ENCODE assay signal across 8 mouse cellular contexts in the genomic region with DNA sequence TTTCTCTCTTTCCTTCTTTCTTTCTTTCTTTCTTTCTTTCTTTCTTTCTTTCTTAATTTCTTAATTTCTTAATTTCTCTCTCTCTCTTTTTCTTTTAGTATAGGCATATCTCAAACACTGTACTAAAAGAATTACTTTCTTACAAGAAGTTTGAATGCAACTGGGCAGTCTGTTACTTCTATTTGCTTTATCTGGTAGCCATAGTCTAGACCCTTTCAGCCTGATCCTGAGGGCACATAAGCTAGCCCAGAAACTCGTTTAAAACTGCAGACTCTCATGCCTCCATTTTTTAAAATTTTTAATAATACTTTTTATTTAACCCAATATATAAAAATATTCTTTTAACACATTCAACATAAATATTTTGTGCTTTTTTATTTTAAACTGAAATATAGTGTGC. TPM values are rescaled to one million over a fixed set of nuclear protein-coding genes. Genes with fewer than 3 reads are reported as not detected.
A peak's percentile ranks its signal among the peaks of the same experiment; 100 is the strongest.
DNase-seq lines count a peak whose midpoint lies in the region; ATAC-seq and TF ChIP-seq lines count a peak whose summit lies in the region.

No protein-coding gene starts in this region.

- peak overlapping the region; percentile 90 for H3K9ac ChIP-seq in liver, embryonic 12.5 days
- no peak overlapping the region for H3K9ac ChIP-seq in stomach, postnatal 0 days (ENCODE audit: low read length)

- peak overlapping the region; percentile 80 for H3K4me2 ChIP-seq in liver, embryonic 12.5 days
- H3K4me2 ChIP-seq in stomach, postnatal 0 days (replicated peaks; ENCODE audit: low read depth), result 0 out of 2 replicates have a peak overlapping the region, but pooled peaks have one; percentile 11

- no peaks in the 10 kb centered on the region for H3K9me3 ChIP-seq in megakaryocyte, embryonic 14.5 days
- H3K9me3 ChIP-seq in liver, embryonic 12.5 days (replicated peaks), result no peaks in the 10 kb centered on the region
- no peaks in the 10 kb centered on the region for H3K9me3 ChIP-seq in stomach, postnatal 0 days (ENCODE audit: control insufficient read depth, low read length)

- WGBS in cerebellum, adult 2 months, result 7% methylated on average over 1 of the region's 1 CpGs
- 16% methylated on average over 1 of the region's 1 CpGs for WGBS in liver, embryonic 12.5 days (ENCODE audit: insufficient replicate concordance)
- 8% methylated on average over 1 of the region's 1 CpGs for WGBS in stomach, postnatal 0 days

- TF ChIP-seq EP300 in stomach, postnatal 0 days (optimal IDR thresholded peaks at IDR 0.05), result no peak

- H3K4me1 ChIP-seq in cerebellum, adult 2 months (ENCODE audit: control insufficient read depth, insufficient read depth, low read length), result peaks cover 14% of the 10 kb centered on the region
- H3K4me1 ChIP-seq in megakaryocyte, embryonic 14.5 days, result peaks cover 32% of the 10 kb centered on the region
- H3K4me1 ChIP-seq in liver, embryonic 12.5 days, result peaks cover 24% of the 10 kb centered on the region
- peaks cover 4% of the 10 kb centered on the region; the same call in 1 of the 2 replicates for H3K4me1 ChIP-seq in stomach, postnatal 0 days (replicated peaks; ENCODE audit: control insufficient read depth, insufficient read depth)

- peaks cover 36% of the 10 kb centered on the region for H3K36me3 ChIP-seq in megakaryocyte, embryonic 14.5 days (replicated peaks; ENCODE audit: low read length)
- H3K36me3 ChIP-seq in liver, embryonic 12.5 days, result peaks cover 36% of the 10 kb centered on the region
- H3K36me3 ChIP-seq in stomach, postnatal 0 days (ENCODE audit: control insufficient read depth, insufficient read depth, low read length), result peaks cover 19% of the 10 kb centered on the region

- no peak for DNase-seq in cerebellum, adult 2 months
- DNase-seq in cerebellum, postnatal 14 days, result no peak
- no peak for DNase-seq in stomach, postnatal 0 days (ENCODE audit: low spot score)
- DNase-seq in embryo, embryonic 11 days, result no peak

- TF ChIP-seq POLR2A in cerebellum, adult 2 months (IDR thresholded peaks at IDR 0.05; ENCODE audit: borderline replicate concordance, insufficient read depth, low read length), result no peak

- ATAC-seq in megakaryocyte, adult 5-6 weeks (ENCODE audit: poor library complexity, severe bottlenecking), result no peak
- ATAC-seq in liver, embryonic 12.5 days, result no peak
- no peak for ATAC-seq in stomach, postnatal 0 days (ENCODE audit: low FRiP score, low TSS enrichment)
- ATAC-seq in monocyte, adult 5-6 weeks (replicated peaks; ENCODE audit: insufficient number of reproducible peaks, low FRiP score, low TSS enrichment, poor library complexity, severe bottlenecking), result no peak

- no peak for TF ChIP-seq CTCF in cerebellum, adult 2 months (IDR thresholded peaks at IDR 0.05; ENCODE audit: borderline replicate concordance, insufficient read depth, low read depth, low read length)
- no peak for TF ChIP-seq CTCF in stomach, postnatal 0 days (IDR thresholded peaks at IDR 0.05; ENCODE audit: low read depth)

- no peaks in the 10 kb centered on the region for H3K27me3 ChIP-seq in cerebellum, adult 2 months (ENCODE audit: control insufficient read depth, insufficient read depth, low read length)
- H3K27me3 ChIP-seq in megakaryocyte, embryonic 14.5 days (replicated peaks), result peaks cover 5% of the 10 kb centered on the region
- peaks cover 7% of the 10 kb centered on the region for H3K27me3 ChIP-seq in liver, embryonic 12.5 days (replicated peaks)
- H3K27me3 ChIP-seq in stomach, postnatal 0 days (ENCODE audit: control insufficient read depth, insufficient read depth, low read length), result no peaks in the 10 kb centered on the region

- peak overlapping the region; percentile 89 for H3K4me3 ChIP-seq in cerebellum, adult 2 months (replicated peaks; ENCODE audit: insufficient read depth, low read depth, low read length)
- H3K4me3 ChIP-seq in megakaryocyte, embryonic 14.5 days (replicated peaks), result peak overlapping the region; percentile 96
- H3K4me3 ChIP-seq in liver, embryonic 12.5 days, result peak overlapping the region; percentile 79
- peak overlapping the region; percentile 66; the same call in 1 of the 2 replicates for H3K4me3 ChIP-seq in stomach, postnatal 0 days (ENCODE audit: low read depth, low read length)

- H3K27ac ChIP-seq in cerebellum, adult 2 months (ENCODE audit: insufficient read depth, low read length), result no peak overlapping the region
- peak overlapping the region; percentile 79 for H3K27ac ChIP-seq in liver, embryonic 12.5 days
- no peak overlapping the region for H3K27ac ChIP-seq in stomach, postnatal 0 days (replicated peaks)

RNA-seq across cellular contexts. Expression of gene Mlst8, which starts 0.6 kb away (rescaled TPM):
- polyA plus RNA-seq in cerebellum, adult 2 months (2012; rRNA removed), result 55.9 and 63.5 TPM in 2 replicates
- 2.3 and 3.7 TPM in 2 replicates for polyA plus RNA-seq in megakaryocyte, embryonic 14.5 days (2012; ENCODE audit: insufficient read depth, low replicate concordance)
- 12.5 and 14.6 TPM in 2 replicates for total RNA-seq in megakaryocyte, adult 5-6 weeks (2015)
- total RNA-seq in megakaryocyte, adult 5-6 weeks (2017), result 42.3 and 43.2 TPM in 2 replicates
- 17.2 and 19.4 TPM in 2 replicates for polyA plus RNA-seq in liver, embryonic 12.5 days (2016; fragmentation: Nextera tagmentation; extraction: Ambion mirVana)
- 12.4 and 13.4 TPM in 2 replicates for polyA plus RNA-seq in stomach, postnatal 0 days (2015; fragmentation: Nextera tagmentation; extraction: Ambion mirVana)
- total RNA-seq in monocyte, adult 5-6 weeks (2017), result 8.4 to 19.3 TPM (median 11.2 TPM) in 3 replicates

RNA-seq across cellular contexts. Expression of gene Bricd5, which starts 5.7 kb away (rescaled TPM):
- 2.3 TPM in 2 replicates for polyA plus RNA-seq in cerebellum, adult 2 months (2012; rRNA removed)
- polyA plus RNA-seq in megakaryocyte, embryonic 14.5 days (2012; ENCODE audit: insufficient read depth, low replicate concordance), result not detected in 2 replicates
- total RNA-seq in megakaryocyte, adult 5-6 weeks (2015), result 0.75 TPM in 1 of 2 replicates, not detected in the other
- 0.26 TPM in 1 of 2 replicates, not detected in the other for total RNA-seq in megakaryocyte, adult 5-6 weeks (2017)
- polyA plus RNA-seq in liver, embryonic 12.5 days (2016; fragmentation: Nextera tagmentation; extraction: Ambion mirVana), result 0.18 TPM in 1 of 2 replicates, not detected in the other
- 0.13 TPM in 1 of 2 replicates, not detected in the other for polyA plus RNA-seq in stomach, postnatal 0 days (2015; fragmentation: Nextera tagmentation; extraction: Ambion mirVana)
- 1.3 TPM in 1 of 3 replicates, not detected in the others for total RNA-seq in monocyte, adult 5-6 weeks (2017)

RNA-seq across cellular contexts. Expression of gene Caskin1, which starts 9.0 kb away (rescaled TPM):
- polyA plus RNA-seq in cerebellum, adult 2 months (2012; rRNA removed), result 122 and 127 TPM in 2 replicates
- polyA plus RNA-seq in megakaryocyte, embryonic 14.5 days (2012; ENCODE audit: insufficient read depth, low replicate concordance), result not detected in 2 replicates
- not detected in 2 replicates for total RNA-seq in megakaryocyte, adult 5-6 weeks (2015)
- total RNA-seq in megakaryocyte, adult 5-6 weeks (2017), result not detected in 2 replicates
- 0.14 and 0.32 TPM in 2 replicates for polyA plus RNA-seq in liver, embryonic 12.5 days (2016; fragmentation: Nextera tagmentation; extraction: Ambion mirVana)
- polyA plus RNA-seq in stomach, postnatal 0 days (2015; fragmentation: Nextera tagmentation; extraction: Ambion mirVana), result 0.84 and 1.3 TPM in 2 replicates
- not detected in 3 replicates for total RNA-seq in monocyte, adult 5-6 weeks (2017)

RNA-seq across cellular contexts. Expression of gene Pgp, which starts 9.2 kb away (rescaled TPM):
- 126 and 133 TPM in 2 replicates for polyA plus RNA-seq in cerebellum, adult 2 months (2012; rRNA removed)
- 48.8 and 102 TPM in 2 replicates for polyA plus RNA-seq in megakaryocyte, embryonic 14.5 days (2012; ENCODE audit: insufficient read depth, low replicate concordance)
- 20.7 and 25.5 TPM in 2 replicates for total RNA-seq in megakaryocyte, adult 5-6 weeks (2015)
- total RNA-seq in megakaryocyte, adult 5-6 weeks (2017), result 14.5 and 14.6 TPM in 2 replicates
- 99.5 and 101 TPM in 2 replicates for polyA plus RNA-seq in liver, embryonic 12.5 days (2016; fragmentation: Nextera tagmentation; extraction: Ambion mirVana)
- polyA plus RNA-seq in stomach, postnatal 0 days (2015; fragmentation: Nextera tagmentation; extraction: Ambion mirVana), result 45.4 and 48.9 TPM in 2 replicates
- 8.4 to 10.1 TPM (median 9.1 TPM) in 3 replicates for total RNA-seq in monocyte, adult 5-6 weeks (2017)

RNA-seq across cellular contexts. Expression of gene E4f1, which starts 9.3 kb away (rescaled TPM):
- polyA plus RNA-seq in cerebellum, adult 2 months (2012; rRNA removed), result 79.4 and 80.6 TPM in 2 replicates
- 9.7 and 18.7 TPM in 2 replicates for polyA plus RNA-seq in megakaryocyte, embryonic 14.5 days (2012; ENCODE audit: insufficient read depth, low replicate concordance)
- total RNA-seq in megakaryocyte, adult 5-6 weeks (2015), result 20.7 and 27.5 TPM in 2 replicates
- total RNA-seq in megakaryocyte, adult 5-6 weeks (2017), result 14.2 and 14.5 TPM in 2 replicates
- polyA plus RNA-seq in liver, embryonic 12.5 days (2016; fragmentation: Nextera tagmentation; extraction: Ambion mirVana), result 19.2 and 20.7 TPM in 2 replicates
- polyA plus RNA-seq in stomach, postnatal 0 days (2015; fragmentation: Nextera tagmentation; extraction: Ambion mirVana), result 12.0 and 12.5 TPM in 2 replicates
- total RNA-seq in monocyte, adult 5-6 weeks (2017), result 26.9 to 32.5 TPM (median 29.5 TPM) in 3 replicates

Comparison
In these comparisons a context has a peak if more than half of its experiments do, and no peak if none do; other contexts are left out.
1. RNA of gene Caskin1, which starts 9.0 kb away (polyA plus RNA-seq): 122 to 127 TPM in cerebellum, adult 2 months; 0.84 to 1.3 TPM in stomach, postnatal 0 days, 0.14 to 0.32 TPM in liver, embryonic 12.5 days and not detected in megakaryocyte, embryonic 14.5 days; every median in the first group is over 10 times any median in the second.
2. Peak in every context shown above with its lines, with median percentiles within 50 percentile points of each other: H3K4me3 ChIP-seq.